Mouse (Mus musculus): ENCODE data around the gene Nalcn.

DNA sequence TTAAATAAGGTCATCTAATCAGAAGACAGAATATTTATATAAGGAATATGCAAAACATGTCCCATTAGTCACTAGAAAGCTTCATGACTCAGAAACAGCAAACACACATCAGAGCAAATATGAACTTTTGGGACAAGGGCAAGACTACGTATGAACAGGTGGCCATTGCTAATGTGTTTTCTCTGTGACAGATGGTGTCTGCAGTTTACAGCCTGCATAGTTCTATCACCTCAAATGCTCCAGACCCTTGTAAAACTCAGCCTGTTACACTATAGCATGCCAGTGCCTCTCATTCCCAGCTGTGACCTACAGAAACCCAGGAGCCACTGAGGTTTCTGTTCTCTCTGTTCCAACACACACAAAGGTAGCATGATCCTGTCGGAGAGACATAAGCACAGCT is 91.3 kb downstream of the Nalcn start:
- TF ChIP-seq POLR2A (IDR thresholded peaks at IDR 0.05; ENCODE audit: borderline replicate concordance, extremely low read depth, insufficient read depth, insufficient read length, poor library complexity, severe bottlenecking) (no peak), CTCF (IDR thresholded peaks at IDR 0.05; ENCODE audit: borderline replicate concordance, extremely low read depth, insufficient read depth, insufficient read length) (no peak)
